Mouse (Mus musculus): ENCODE measurements around the gene Spi1. TPM values are rescaled to one million over a fixed set of nuclear protein-coding genes. Genes with fewer than 3 reads are reported as not detected.

Gene Spi1
- polyA plus RNA-seq, 1 experiment from 2014 or later: 1.7 TPM

DNA sequence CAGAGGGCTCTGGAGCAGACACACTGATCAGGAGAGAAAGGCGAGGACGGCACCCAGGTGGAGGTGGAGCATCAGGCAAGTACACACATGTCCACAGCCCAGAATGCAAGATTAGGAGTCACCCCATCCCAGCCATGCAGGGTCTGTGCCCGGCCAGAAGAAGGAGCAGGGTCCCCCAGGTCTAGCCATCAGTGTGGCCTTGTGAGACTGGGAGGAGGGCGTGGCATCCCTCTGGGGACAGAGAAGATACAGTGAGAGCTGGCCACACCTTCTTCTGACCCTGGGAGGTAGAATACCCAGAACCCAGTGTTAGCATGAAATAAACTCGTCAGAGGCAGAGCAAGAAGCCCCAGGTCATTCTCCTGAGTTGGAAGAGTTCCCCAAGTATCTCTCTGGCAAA, 57.1 kb downstream of the Spi1 start:
- Histone ChIP-seq H3K4me1 (ENCODE audit: control insufficient read depth, insufficient read depth, low read length) (no peaks in the 10 kb centered on the region), H3K36me3 (ENCODE audit: control insufficient read depth, insufficient read depth, low read length) (peaks cover 50% of the 10 kb centered on the region), H3K4me2 (ENCODE audit: low read depth, low read length) (no peak overlapping the region), H3K27ac (ENCODE audit: low read depth, low read length) (no peak overlapping the region), H3K9ac (replicated peaks; ENCODE audit: low read depth, low read length) (no peak overlapping the region), H3K27me3 (ENCODE audit: control insufficient read depth, insufficient read depth, low read length) (no peaks in the 10 kb centered on the region), H3K4me3 (ENCODE audit: low read depth, low read length) (no peak overlapping the region), H3K9me3 (ENCODE audit: control insufficient read depth, low read length) (no peaks in the 10 kb centered on the region)
- WGBS: 69% methylated on average over 5 of the region's 5 CpGs
- no peak for ATAC-seq (ENCODE audit: low read depth)

DNA sequence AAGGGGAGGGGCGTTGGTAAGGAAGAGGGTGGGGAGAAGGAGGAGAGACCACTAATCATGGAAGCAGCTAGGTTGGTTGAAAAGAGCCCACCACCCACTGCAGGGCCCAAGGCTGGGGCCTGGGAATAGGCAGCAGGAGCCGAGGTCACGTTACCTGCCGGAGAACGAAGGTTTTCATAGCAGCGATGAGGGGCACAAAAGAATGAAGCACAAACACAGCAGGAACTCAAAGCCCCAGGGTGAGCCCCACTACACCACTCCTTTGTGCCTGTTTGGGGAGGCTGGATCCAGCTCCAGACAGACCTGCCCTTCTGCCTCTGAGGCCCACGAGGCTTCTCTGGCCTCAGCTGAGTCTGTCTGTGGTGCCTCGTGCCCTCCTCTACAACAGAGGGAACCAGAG, 57.6 kb downstream of the Spi1 start:
- no peak overlapping the region for H3K9ac ChIP-seq (replicated peaks; ENCODE audit: low read depth, low read length)
- peaks cover 52% of the 10 kb centered on the region for H3K36me3 ChIP-seq (ENCODE audit: control insufficient read depth, insufficient read depth, low read length)
- no peaks in the 10 kb centered on the region for H3K9me3 ChIP-seq (ENCODE audit: control insufficient read depth, low read length)
- no peak overlapping the region for H3K4me3 ChIP-seq (ENCODE audit: low read depth, low read length)
- H3K4me2 ChIP-seq (ENCODE audit: low read depth, low read length): no peak overlapping the region
- H3K27me3 ChIP-seq (ENCODE audit: control insufficient read depth, insufficient read depth, low read length): no peaks in the 10 kb centered on the region
- H3K4me1 ChIP-seq (ENCODE audit: control insufficient read depth, insufficient read depth, low read length): no peaks in the 10 kb centered on the region
- H3K27ac ChIP-seq (ENCODE audit: low read depth, low read length): no peak overlapping the region
- no peak for ATAC-seq (ENCODE audit: low read depth)
- 80% methylated on average over 8 of the region's 8 CpGs for WGBS

DNA sequence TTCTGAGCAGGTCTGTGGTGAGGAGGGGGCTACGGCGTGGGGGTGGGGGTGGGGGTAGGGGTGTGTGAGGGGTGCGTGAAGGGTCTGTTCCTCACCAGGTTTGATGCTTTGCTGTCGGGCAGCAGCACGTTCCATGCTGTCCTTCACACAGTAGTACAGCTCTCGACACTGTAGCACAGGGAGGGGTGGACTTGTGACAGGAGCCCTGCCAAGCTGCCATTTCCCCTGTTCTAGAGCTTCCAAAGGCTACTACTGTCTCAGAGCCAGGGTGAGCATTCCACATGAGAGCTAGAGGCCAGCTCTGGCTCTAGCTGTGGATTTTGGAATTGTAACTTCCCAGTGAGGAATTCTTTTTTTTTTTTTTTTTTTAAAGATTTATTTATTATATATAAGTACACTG, 60.7 kb downstream of the Spi1 start:
- no peak overlapping the region for H3K4me2 ChIP-seq (ENCODE audit: low read depth, low read length)
- no peaks in the 10 kb centered on the region for H3K27me3 ChIP-seq (ENCODE audit: control insufficient read depth, insufficient read depth, low read length)
- H3K27ac ChIP-seq (ENCODE audit: low read depth, low read length): no peak overlapping the region
- no peaks in the 10 kb centered on the region for H3K4me1 ChIP-seq (ENCODE audit: control insufficient read depth, insufficient read depth, low read length)
- WGBS: 91% methylated on average over 6 of the region's 6 CpGs
- no peaks in the 10 kb centered on the region for H3K9me3 ChIP-seq (ENCODE audit: control insufficient read depth, low read length)
- H3K4me3 ChIP-seq (ENCODE audit: low read depth, low read length): no peak overlapping the region
- peaks cover 71% of the 10 kb centered on the region for H3K36me3 ChIP-seq (ENCODE audit: control insufficient read depth, insufficient read depth, low read length)
- H3K9ac ChIP-seq (replicated peaks; ENCODE audit: low read depth, low read length): no peak overlapping the region
- no peak for ATAC-seq (ENCODE audit: low read depth)

- no peak for ATAC-seq (ENCODE audit: low read depth)
- WGBS: 98% methylated on average over 11 of the region's 11 CpGs
- Histone ChIP-seq H3K9me3 (ENCODE audit: control insufficient read depth, low read length) (no peaks in the 10 kb centered on the region), H3K4me3 (ENCODE audit: low read depth, low read length) (no peak overlapping the region), H3K9ac (replicated peaks; ENCODE audit: low read depth, low read length) (no peak overlapping the region), H3K4me1 (ENCODE audit: control insufficient read depth, insufficient read depth, low read length) (no peaks in the 10 kb centered on the region), H3K36me3 (ENCODE audit: control insufficient read depth, insufficient read depth, low read length) (peaks cover 67% of the 10 kb centered on the region), H3K4me2 (ENCODE audit: low read depth, low read length) (no peak overlapping the region), H3K27me3 (ENCODE audit: control insufficient read depth, insufficient read depth, low read length) (no peaks in the 10 kb centered on the region), H3K27ac (ENCODE audit: low read depth, low read length) (no peak overlapping the region)
Observed at GRCm38 (mm10) chr2:91143401-91143800, 61.2 kb downstream of the Spi1 start.

- Histone ChIP-seq H3K9me3 (ENCODE audit: control insufficient read depth, low read length) (no peaks in the 10 kb centered on the region), H3K4me3 (ENCODE audit: low read depth, low read length) (no peak overlapping the region), H3K4me1 (ENCODE audit: control insufficient read depth, insufficient read depth, low read length) (no peaks in the 10 kb centered on the region), H3K27ac (ENCODE audit: low read depth, low read length) (no peak overlapping the region), H3K4me2 (ENCODE audit: low read depth, low read length) (no peak overlapping the region), H3K27me3 (ENCODE audit: control insufficient read depth, insufficient read depth, low read length) (no peaks in the 10 kb centered on the region), H3K36me3 (ENCODE audit: control insufficient read depth, insufficient read depth, low read length) (peaks cover 55% of the 10 kb centered on the region), H3K9ac (replicated peaks; ENCODE audit: low read depth, low read length) (no peak overlapping the region)
- no peak for ATAC-seq (ENCODE audit: low read depth)
Observed at GRCm38 (mm10) chr2:91148101-91148500, 65.9 kb downstream of the Spi1 start.

GRCm38 (mm10) chr2:91151331-91151730, 69.1 kb downstream of the Spi1 start:
- H3K4me3 ChIP-seq (ENCODE audit: low read depth, low read length): no peak overlapping the region
- 93% methylated on average over 1 of the region's 1 CpGs for WGBS
- H3K9ac ChIP-seq (replicated peaks; ENCODE audit: low read depth, low read length): no peak overlapping the region
- H3K36me3 ChIP-seq (ENCODE audit: control insufficient read depth, insufficient read depth, low read length): peaks cover 58% of the 10 kb centered on the region
- H3K4me1 ChIP-seq (ENCODE audit: control insufficient read depth, insufficient read depth, low read length): no peaks in the 10 kb centered on the region
- H3K4me2 ChIP-seq (ENCODE audit: low read depth, low read length): no peak overlapping the region
- ATAC-seq (ENCODE audit: low read depth): no peak
- H3K9me3 ChIP-seq (ENCODE audit: control insufficient read depth, low read length): no peaks in the 10 kb centered on the region
- no peaks in the 10 kb centered on the region for H3K27me3 ChIP-seq (ENCODE audit: control insufficient read depth, insufficient read depth, low read length)
- no peak overlapping the region for H3K27ac ChIP-seq (ENCODE audit: low read depth, low read length)

GRCm38 (mm10) chr2:91152885-91153377, 70.7 kb downstream of the Spi1 start:
- Histone ChIP-seq H3K9me3 (ENCODE audit: control insufficient read depth, low read length) (no peaks in the 10 kb centered on the region), H3K9ac (replicated peaks; ENCODE audit: low read depth, low read length) (no peak overlapping the region), H3K4me1 (ENCODE audit: control insufficient read depth, insufficient read depth, low read length) (no peaks in the 10 kb centered on the region), H3K4me3 (ENCODE audit: low read depth, low read length) (no peak overlapping the region), H3K27ac (ENCODE audit: low read depth, low read length) (no peak overlapping the region), H3K36me3 (ENCODE audit: control insufficient read depth, insufficient read depth, low read length) (peaks cover 63% of the 10 kb centered on the region), H3K27me3 (ENCODE audit: control insufficient read depth, insufficient read depth, low read length) (no peaks in the 10 kb centered on the region), H3K4me2 (ENCODE audit: low read depth, low read length) (no peak overlapping the region)
- no peak for ATAC-seq (ENCODE audit: low read depth)
- 93% methylated on average over 3 of the region's 3 CpGs for WGBS

GRCm38 (mm10) chr2:91154091-91154490, 71.9 kb downstream of the Spi1 start:
- Histone ChIP-seq H3K4me3 (ENCODE audit: low read depth, low read length) (no peak overlapping the region), H3K27me3 (ENCODE audit: control insufficient read depth, insufficient read depth, low read length) (no peaks in the 10 kb centered on the region), H3K36me3 (ENCODE audit: control insufficient read depth, insufficient read depth, low read length) (peaks cover 71% of the 10 kb centered on the region), H3K9ac (replicated peaks; ENCODE audit: low read depth, low read length) (no peak overlapping the region), H3K4me1 (ENCODE audit: control insufficient read depth, insufficient read depth, low read length) (no peaks in the 10 kb centered on the region), H3K9me3 (ENCODE audit: control insufficient read depth, low read length) (no peaks in the 10 kb centered on the region), H3K4me2 (ENCODE audit: low read depth, low read length) (no peak overlapping the region), H3K27ac (ENCODE audit: low read depth, low read length) (no peak overlapping the region)
- 96% methylated on average over 3 of the region's 3 CpGs for WGBS
- ATAC-seq (ENCODE audit: low read depth): no peak

GRCm38 (mm10) chr2:91157002-91157752, 75.0 kb downstream of the Spi1 start:
- 17% methylated on average over 6 of the region's 6 CpGs for WGBS

More at GRCm38 (mm10) chr2:91157002-91157752, 75.0 kb downstream of the Spi1 start:
- H3K4me3 ChIP-seq (ENCODE audit: low read depth, low read length): no peak overlapping the region
- H3K36me3 ChIP-seq (ENCODE audit: control insufficient read depth, insufficient read depth, low read length): peaks cover 83% of the 10 kb centered on the region
- no peak for ATAC-seq (ENCODE audit: low read depth)
- H3K4me1 ChIP-seq (ENCODE audit: control insufficient read depth, insufficient read depth, low read length): no peaks in the 10 kb centered on the region
- no peak overlapping the region for H3K27ac ChIP-seq (ENCODE audit: low read depth, low read length)
- no peak overlapping the region for H3K4me2 ChIP-seq (ENCODE audit: low read depth, low read length)
- no peaks in the 10 kb centered on the region for H3K9me3 ChIP-seq (ENCODE audit: control insufficient read depth, low read length)
- H3K27me3 ChIP-seq (ENCODE audit: control insufficient read depth, insufficient read depth, low read length): no peaks in the 10 kb centered on the region
- H3K9ac ChIP-seq (replicated peaks; ENCODE audit: low read depth, low read length): no peak overlapping the region
